Mouse (Mus musculus): Measurements from ENCODE around the gene Gm42417.

DNA sequence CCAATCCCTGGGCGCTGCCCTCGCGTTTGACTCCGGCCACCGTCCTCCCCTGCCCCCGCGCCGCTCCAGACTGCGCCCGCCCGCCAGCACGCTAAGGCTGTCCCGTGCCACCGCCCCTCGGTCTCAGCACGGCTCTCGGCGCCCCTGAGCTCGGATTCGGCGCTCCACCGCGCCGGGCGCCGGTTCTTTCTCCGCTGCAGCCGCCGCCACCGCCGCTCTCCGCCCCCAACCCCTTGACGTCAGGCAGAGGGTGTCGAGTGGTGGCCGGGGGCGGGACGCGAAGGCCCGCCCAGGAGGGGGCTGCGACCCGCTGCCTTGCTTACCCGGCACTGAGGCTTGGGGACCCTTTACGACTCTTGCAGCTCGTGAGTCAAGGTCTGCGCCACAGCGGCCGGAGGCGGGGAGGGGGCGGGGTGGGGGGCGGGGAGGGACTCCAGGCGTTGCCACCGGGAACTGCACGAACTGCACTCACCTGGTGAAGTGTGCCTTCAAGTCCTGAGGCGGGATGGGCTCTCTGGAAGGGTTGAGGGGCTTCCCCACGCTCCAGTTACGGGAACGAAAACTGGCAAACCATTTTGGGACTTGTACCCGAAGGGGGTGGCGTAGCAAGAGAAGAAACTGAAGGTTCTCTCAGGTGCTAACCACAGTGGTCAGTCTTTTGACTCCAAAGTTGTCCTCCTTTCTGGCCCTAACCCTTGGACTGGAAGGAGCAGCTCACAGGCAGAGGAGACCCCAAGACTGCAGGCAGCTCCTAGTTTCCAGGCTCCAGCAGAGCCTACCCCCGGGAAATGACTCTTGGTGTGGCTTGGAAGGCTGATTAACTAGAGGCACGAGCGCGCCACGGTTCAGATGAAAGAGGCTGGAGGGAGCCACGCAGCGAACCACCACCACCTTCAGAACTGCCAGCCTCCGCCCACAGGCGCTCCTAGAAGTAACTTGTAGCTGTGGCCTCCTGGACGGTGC, 19.1 kb upstream of the Gm42417 start, which contains the start of gene Sema4c:
- TF ChIP-seq CTCF (IDR thresholded peaks at IDR 0.05; ENCODE audit: borderline replicate concordance, control insufficient read depth, extremely low read depth, insufficient read depth, low read length, poor library complexity): no peak
- TF ChIP-seq POLR2A (IDR thresholded peaks at IDR 0.05; ENCODE audit: control insufficient read depth, extremely low read depth, insufficient read depth, low read length, poor library complexity): no peak
